Mouse (Mus musculus) cerebellum, adult 18-20 months (tissue): ENCODE data around the gene Plscr3.

Experiments used
- DNase-seq, 2 experiments: peaks; one replicate each; pipeline ENCODE4 v3.0.0; 2021

The Plscr3 gene

DNA sequence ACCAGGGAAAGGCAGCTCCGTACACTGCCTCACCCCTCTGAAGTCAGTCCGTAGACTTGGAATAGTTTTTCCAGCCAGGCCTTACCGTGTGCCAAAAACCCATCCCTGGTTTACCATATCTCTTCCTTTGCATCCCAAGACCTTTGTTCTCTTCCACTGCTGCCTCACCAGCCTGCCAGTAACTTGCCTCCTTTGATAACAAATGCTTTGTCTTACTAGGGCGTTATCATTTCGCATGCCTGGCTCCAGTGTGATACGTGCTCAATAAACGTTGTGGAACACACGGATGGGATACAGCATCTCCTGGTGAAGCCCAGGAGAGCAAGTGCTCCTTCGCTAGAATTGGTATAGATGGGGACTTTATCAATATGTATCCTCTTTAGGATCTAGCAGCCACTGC, 21.2 kb downstream of the Plscr3 start:
- DNase-seq, result no peak

DNA sequence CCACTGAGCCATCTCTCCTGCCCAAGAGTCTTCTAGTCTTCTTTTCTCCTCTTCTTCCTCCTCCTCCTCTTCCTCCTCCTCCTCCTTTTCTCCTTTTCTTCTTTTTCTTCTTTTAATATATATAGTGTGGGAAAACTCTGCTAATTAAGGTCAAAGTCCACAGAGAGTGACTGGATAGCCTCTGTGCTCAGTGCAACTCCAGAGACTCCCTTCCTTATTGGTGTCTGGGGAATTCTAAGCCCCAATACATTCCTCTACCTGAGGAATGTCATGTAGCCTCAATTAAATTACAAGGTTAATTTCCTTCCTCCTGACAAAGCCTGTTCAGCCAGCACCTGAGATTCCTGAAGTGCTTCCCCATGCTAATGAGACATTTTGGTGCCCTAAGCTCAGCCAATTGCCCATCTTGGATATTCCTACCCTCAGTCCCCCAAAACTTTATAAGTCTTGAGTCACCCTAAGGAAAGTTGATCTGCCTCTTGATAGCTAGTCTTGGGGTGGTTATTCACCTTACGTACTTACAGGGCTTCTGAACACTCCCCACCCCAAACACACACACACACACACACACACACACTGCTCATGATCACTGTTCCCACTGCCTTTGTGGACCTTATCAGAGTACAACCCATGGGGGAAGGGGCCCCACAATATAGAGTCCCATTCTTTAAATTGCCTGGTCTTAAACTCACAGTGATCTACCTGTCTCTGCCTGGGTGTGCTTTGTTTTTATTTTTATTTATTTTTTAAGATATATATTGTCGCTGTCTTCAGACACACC, 24.3 kb downstream of the Plscr3 start:
- DNase-seq, result no peak

DNA sequence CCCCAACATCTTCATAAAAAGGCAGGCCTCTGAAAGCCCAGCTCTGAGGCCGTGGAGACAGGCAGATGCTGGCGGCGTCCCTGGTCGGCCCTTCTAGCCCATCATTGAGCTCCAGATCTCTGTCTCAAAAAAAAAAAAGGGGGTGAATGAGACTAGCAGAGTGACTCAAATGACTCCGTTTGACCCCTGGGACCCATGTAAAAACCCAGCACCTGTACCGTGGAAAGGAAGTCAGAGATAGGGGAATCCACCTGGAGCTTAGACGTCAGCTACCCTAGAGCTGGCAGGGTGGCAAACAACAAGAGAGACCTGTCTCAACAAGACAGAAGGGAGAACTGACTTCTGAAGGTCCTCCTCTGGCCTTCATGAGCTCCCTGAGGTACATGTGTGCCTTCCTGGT, 25.6 kb downstream of the Plscr3 start:
- DNase-seq, result no peak

DNA sequence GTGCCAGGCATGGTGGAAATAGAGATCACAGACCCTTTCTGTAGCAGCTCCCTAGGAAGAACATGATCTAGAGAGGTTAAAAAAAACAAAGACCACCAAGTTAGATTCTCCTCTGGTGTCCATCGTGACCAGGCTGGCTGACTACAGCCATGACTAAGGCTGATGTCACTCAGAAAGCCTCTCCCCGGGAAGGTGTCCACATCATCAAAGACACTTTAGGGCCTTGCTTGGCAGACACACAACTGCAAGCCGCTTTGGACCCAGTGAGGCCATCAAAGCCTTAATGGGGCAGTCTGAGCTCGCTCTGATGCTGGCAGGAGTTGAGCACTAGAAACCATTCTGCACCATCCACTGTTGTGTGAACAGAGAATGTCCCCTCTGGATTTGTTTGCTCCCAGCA, 26.3 kb downstream of the Plscr3 start:
- no peak for DNase-seq

DNA sequence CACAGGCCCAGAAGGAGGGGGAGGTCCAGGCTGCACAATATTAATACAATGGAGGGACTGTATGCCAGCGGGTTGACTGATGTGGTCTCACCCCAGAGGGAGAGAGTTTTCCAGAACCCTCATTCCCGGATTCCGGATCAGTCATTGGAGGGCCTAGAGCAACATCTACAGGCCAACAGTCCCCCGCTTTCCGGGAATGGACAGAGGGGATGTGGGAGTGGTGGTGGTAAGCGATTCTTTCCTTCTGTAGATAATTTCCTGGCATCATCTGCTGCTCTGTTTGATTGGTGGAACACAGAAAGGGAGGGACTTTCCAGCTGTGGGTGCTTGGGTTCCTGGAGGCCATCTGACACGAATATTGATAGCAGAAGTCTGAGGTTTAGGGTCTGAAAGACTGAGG, 30.0 kb downstream of the Plscr3 start:
- DNase-seq, result no peak

DNA sequence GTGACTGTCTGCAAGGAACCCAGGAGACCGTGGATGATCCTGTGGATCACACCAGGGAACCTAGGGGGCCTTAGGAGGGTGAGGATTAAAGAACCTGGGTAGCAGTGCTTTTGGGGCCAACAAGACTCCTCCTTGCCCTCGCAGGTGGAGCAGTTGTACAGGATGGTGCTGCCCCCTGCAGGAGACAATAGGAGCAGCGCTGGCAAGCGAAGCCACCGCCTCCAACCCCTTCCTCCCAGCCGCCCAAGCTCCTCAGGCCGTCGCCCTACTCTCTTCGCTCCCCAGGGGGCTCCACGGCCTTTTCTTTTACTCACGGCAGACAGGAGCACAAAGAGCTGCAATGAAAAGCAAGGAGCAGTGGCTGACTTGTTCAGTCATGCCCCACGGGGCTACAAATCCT, 30.7 kb downstream of the Plscr3 start:
- DNase-seq, result peak; percentile 84 to 88

DNA sequence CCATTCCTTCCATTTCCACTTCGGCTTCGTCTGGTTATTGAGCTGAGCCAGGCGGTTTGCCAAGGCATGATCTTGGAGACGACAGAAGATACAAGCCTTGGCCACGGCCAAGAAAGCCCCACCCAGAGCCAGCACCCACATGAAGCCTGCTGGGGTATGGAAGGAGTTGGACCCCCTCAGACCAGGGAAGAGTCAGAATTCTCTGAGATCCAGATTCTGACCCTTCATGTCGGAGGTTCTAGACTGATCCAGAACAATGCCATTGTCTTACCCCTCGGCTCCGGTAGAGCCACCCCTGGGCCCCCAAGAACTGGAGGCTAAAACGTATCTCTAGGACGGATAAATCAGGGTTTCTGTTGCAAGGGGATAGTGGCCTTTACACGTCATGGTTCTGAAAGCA, 31.7 kb downstream of the Plscr3 start, which contains the start of gene Tmem95:
TSS of gene Tmem95 (minus strand) at position 141 of the 400 bp plus-strand sequence.
- no peak for DNase-seq

DNA sequence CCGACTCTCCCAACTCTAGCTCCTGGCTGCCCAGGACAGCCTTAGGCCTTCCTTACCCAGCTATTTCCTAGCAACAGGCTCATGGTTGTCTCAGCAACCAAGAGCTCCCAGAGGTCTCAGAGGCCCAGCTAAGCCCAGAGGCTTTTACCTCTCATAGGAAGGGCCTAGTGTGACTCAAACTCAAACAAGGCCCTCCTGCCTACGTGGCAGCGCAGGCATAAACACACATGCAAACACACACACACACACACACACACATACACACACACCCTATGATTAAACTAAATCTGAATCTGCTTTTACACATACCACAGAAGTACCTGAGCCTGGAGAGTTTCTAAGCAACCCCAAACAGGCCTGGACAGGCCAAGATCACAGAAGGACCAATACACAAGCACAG, 32.2 kb downstream of the Plscr3 start:
- no peak for DNase-seq

DNA sequence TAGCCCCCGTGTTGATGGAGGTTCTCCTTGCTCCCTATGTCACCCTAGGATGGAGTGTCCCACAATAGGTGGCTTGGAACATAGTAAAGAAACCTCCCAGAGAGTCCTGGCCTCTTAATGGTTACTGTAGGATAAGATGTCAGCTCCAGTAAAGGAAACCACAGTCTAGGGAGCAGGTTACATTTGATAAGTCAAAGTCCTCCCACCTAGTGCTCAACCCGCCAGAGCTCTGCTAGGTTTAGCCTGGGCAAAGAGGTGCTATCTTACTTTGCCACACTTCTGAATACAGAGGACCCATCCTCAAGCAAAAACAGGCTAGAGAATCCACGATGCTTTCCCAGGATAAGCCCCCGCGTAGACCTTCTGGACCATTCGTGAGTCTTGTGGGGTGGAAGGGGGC, 32.8 kb downstream of the Plscr3 start:
- no peak for DNase-seq

DNA sequence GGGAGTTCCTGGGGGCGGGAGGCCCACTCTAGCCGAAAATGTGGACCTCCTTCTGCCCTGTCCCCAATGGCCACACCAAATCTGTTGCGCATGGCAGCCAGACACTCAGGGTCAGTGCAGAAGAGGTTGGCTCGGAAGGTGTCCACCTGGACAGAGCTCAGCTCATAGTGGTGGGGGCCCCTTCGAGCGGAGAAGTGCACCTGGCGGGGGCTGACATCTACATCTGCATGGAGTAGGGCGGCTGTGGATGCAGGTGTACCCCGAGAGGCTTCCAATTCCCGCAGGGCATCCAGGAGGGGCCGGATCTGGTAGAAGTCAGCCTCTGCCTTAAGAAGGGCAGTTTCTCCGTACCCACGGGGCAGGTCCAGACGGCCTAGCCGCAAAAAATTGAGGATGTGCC, 33.5 kb downstream of the Plscr3 start:
- no peak for DNase-seq

DNA sequence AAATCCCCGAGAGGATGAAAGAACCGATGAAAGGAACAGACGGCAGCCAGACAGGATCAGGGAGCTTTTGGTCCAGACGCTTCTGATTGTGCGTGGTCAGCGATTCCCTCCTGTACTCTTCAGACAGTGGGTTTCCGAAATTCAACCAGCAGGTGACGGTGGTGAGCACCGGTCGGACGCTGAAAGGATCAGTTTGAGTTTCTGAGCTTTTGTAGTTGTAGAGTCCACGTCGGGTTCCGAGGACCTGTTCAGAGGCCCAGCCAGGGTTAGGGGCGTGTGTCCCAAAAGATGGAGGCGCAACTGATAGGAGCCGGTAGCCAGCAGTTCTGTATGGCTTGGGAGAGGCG, 34.3 kb downstream of the Plscr3 start:
- DNase-seq, result peak; percentile 64 to 67

DNA sequence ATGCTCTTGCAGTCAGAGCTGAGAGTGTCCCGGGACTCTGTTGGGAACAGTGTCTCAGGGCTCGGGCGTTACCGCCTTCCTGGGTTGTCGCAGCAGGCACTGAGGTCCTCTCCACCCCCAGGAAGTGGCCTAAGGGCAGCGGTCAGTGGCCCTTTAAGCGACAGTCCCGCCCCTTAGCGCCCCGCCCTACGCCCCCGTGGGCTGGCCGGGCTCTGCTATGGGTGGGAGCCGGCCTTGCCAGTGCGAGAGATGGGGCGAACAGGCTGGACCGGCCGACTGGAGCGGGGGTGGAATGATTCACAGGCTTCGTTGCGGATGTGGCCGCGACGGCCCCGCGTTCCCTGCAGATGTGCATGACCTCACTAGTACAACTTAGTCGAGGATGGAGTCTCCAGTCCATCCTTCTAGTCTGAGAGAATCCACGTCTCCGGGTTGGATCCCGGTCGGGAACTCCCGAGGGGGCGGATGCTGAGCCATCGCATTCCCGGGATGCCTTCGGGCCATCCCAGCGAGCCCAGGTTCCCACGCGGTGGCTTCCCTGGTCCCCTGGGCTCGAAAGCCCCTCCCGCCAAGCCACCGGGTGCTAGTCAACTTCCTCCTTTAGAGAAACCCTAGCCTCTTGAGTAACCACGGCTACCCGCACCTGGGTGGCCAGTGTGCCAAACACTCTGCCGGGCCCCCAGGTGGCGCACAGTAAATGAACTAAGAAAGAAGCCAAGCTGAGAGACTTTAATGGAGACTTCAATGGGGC, 34.9 kb downstream of the Plscr3 start, which contains the start of gene Kctd11:
TSS of gene Kctd11 (minus strand) at position 554 of the 751 bp plus-strand sequence.
- peak; percentile 76 to 78 for DNase-seq

DNA sequence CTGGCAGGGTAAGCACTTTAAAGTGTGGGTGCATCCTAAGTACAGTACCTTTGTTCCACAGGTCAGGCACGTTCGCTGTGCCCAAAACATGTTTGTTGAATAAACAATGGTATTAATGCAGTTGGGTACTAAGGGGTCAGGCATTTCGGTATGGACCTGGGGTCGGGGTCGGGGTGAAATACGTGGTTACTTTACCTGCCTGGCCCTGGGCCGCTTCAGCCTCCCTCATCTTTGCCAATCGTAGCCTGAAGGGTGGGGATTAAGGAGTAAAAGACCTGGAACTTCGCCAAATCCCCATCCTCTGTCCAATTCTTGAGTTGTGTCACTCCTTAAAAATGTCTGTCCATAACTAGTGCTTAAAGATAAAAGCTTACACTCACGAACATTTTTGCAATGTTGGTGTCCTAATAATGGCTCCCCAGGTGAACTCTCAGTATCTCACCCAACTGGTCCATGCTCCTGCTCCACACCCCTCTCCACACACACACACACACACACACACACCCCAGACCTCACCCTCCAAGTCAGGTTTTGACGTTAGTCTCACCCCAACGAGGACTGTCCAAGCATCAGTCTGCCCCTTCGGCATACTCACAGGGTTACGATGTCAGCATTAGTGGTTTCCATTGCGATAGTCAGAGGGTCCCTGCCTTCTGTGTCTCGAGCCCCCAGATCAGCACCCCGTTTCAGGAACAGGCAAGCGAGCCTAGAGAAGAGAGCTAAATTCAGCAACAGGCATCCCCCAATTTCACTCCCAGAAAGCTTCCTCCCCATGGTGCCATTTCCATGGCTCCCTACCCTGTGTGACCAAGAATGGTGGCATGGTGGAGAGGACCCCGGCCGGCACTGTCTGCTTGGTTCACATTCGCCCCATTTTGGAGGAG, 35.9 kb downstream of the Plscr3 start:
- no peak for DNase-seq

DNA sequence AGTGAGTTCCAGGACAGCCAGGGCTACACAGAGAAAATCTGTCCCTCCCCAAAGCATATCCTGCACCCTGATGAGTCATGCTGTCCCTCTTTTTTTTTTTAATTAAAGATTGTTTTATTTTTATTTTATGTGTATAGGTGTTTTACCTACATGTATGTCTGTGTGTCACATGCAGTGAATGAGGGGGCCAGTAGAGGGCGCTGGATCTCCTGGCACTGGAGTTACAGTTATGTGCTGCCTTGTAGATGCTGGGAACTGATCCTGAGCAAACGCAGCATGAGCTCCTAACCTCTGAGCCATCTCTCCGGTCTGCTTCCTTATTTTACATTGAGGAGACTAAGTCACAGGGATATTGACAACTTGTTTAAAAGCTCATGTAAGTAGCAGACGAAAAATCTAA, 36.9 kb downstream of the Plscr3 start:
- peak; percentile 30 to 51 for DNase-seq

DNA sequence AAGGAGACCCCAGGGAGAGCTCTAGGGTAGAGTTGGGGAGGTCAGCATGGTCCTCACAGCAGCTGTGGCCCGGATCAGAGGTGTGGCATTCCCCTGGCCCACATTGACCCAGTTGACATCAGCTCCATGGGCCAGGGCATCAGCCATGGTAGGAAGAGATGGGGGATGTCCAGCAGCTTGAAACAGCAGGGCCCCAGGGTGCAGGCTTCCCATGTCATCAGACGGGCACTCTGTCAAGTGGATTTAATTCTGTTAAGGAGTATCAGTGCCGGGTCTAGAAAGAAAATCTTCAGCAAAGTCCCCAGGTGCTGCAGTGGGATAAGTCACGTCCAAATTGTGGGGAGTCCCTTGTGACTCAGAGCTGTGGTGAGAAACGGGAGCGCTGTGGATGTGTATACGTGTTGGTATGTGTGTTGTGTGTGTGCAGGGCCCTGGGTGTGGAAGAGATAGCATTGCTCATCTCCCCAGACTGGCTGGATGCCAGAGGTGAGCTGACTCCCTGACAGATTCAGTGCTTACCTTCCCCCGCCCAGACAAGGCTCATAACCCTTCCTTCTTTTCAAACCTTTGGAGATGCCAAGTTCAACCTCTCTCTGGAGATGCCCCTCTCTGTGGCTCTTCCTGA, 37.5 kb downstream of the Plscr3 start:
- no peak for DNase-seq

DNA sequence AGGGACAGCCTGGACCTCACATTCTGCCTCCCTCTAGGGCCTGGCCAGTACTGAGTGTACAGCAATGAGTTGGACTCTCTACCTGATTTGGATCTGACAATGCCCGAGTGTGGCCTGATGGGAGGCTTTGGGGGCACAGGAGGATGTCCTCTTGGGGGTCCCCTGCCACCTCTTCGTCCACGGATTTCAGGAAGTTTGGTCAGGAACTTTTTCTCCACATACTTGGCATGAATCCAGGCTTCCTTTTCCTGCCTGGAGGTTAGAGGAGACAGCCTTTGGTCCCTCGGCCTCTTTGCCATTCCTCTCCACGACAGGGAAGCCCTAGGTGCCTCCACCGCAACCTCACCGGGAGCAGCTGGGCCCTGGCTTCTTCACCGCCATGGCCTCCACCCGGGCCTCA, 38.1 kb downstream of the Plscr3 start:
- DNase-seq, result no peak

DNA sequence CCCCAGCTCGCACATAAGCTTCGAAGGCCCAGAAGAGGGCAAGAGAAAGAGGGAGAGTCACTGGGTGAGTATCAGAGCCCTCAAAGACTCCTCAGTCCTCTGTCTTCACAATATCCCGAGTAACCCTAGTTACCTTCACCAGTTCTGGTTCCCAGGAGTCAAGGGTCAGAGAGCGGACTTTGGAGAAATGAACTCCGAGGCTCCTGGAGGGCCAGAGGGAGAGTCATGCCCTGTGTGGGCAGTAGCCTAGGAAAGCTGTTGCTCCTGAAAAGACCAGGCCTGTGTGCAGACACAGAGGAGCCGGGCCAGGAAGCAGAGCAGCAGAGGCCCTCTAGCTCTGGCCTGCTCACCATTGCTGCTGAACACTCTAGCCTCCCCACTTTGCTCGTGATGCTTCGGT, 38.5 kb downstream of the Plscr3 start:
- DNase-seq, result no peak

DNA sequence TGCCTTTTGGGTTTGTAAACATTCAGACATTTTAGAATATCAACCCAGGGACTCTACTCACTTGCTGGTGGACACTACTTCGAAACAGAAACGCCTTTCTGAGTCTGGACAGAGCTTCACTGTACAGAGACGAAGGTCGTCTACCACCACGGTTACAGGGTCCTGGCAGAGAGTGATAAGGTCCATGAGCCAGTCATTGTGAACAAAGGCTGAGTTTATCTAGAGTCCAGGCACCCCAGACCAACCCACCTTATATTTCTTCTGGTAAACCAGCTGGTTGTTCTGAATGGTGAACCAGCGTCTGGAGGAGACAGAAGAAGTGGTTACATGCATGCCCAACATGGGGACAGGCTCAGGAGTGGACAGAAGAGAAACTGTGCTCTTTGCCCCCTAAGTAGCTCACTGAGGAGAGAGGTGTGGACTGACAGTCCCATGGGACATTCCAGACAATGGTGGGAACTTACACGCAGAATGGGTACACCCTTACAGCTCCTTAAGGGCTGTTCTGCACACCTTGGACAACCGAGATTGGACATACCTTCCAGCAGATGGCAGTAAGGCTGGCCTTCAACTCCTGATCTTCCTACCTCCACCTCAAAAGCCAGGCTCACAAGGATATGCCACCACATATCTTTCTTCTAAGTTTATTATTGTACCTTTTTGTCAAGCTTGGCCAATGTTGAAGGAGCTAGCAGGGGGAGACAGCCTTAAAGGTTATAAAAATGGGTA, 40.9 kb downstream of the Plscr3 start:
- DNase-seq, result no peak

DNA sequence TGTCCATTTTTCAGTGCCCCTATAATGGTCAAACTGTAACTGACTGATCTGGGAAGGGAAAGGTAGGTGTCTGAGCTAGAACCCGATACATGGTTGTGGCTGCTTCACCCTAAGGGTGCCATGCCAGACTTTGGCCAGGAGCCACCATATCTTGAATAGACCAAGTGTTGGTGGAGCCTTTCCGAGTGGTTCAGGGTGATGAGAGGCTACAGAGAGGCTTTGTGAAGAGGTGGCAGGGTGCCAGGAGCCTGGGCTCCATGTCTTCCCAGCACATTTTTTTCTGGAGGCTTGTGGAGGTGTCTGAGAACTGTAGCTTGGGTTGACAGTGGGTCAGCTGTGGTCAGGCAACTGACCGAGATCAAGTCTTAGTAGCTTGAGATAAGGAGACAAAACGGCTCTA, 45.3 kb downstream of the Plscr3 start:
- no peak for DNase-seq

DNA sequence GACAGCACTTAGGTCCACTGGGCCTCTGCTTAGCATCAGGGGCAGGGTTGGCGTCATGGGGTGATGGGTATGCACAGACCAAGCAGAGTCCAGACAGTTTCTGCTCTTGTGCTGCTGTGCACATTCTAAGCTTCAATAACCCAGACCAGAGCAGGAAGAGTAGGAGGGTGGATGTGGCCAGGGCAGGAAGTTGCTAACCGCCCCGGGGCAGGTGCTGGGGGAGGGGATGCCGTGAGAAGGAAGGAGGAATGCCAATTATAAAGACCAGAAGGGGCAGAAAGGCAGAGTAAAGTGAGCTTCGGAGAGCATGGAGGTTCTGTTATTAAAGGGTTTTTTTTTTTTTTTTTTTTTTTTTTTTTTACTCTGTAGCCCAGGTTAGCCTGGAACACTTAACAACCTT, 48.5 kb downstream of the Plscr3 start:
- no peak for DNase-seq

DNA sequence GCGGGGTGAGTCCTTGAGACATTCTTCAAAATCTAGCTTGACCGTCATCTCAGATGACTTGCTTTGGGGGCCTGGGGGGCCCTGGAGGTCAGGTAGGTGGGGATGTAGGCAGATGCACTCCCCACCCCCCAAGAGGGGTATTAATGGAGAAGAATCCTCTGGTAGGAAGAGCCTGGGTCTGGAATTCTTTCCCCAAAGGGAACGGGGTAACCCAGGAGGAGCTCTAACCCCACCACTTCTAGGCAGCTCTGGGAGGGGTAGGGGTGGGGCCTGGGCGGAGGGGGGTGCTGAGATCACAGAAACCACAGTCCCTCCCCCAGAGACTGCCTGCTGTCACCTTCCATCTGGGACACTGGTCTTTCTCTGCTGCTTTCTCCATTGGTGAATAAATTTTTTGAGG, 49.1 kb downstream of the Plscr3 start, which contains the start of gene Acap1:
TSS of gene Acap1 (minus strand) at position 249 of the 400 bp plus-strand sequence.
- DNase-seq, result no peak

DNA sequence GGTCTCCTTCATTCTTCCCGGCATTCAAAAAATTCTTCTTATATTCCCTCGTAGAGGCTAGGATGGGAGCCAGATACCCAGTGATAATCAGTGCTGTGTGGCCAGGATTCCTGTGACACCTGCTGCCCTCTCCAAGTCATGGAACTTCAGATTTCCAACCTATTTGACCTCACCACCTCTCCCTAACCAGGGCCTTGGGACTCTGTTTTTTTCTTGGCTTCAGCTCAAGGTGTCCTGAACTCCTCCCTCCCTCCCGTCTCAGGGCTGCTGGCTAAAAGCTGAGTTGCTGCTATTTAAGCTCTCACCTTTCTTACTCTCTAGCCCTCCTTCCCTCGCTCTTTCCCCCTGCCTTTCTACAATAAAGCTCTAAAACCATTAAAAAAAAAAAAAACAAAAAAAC, 53.7 kb downstream of the Plscr3 start:
- DNase-seq, result no peak
